11 mouse cellular contexts compared by ENCODE assay signal in the genomic region with DNA sequence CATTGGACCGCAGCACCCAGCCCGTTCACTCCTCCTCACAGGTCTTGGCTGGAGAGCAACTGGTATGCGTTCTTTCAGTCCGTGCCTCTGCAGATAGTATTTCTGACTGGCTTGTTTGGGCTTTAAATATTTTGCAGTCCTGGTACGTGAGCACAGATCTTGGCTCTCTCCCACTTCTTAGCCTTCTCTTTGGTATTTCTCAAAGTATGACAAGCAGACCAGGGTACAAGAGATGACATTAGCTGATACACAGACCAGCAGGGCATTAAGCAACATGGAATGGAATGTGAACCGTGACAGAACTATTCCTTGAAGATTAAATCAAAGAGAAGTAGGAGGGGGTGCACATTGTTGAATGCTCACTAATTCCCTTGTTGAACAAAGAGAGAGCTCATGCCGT. TPM values are rescaled to one million over a fixed set of nuclear protein-coding genes. Genes with fewer than 3 reads are reported as not detected.
DNase-seq lines count a peak whose midpoint lies in the region; ATAC-seq and TF ChIP-seq lines count a peak whose summit lies in the region.
"Had no signal": no experiment of that assay in that cellular context is flagged by ENCODE, and none has a peak within 500 bp of the region (broad histone marks: within the 10 kb centered on the region; RNA-seq: fewer than 3 reads in every experiment).

No protein-coding gene starts in this region.

- no peak overlapping the region; the same call in 1 of the 2 replicates for H3K27ac ChIP-seq in kidney, embryonic 16.5 days (ENCODE audit: low read length)
- no peak overlapping the region for H3K27ac ChIP-seq in midbrain, embryonic 13.5 days
- H3K27ac ChIP-seq in hindbrain, postnatal 0 days, result no peak overlapping the region
- H3K27ac ChIP-seq in liver, postnatal 0 days (ENCODE audit: low read depth), result no peak overlapping the region
- H3K27ac ChIP-seq: heart, embryonic 15.5 days; hindbrain, embryonic 15.5 days had no signal

- peaks cover 10% of the 10 kb centered on the region; the same call in 1 of the 2 replicates for H3K4me1 ChIP-seq in kidney, embryonic 16.5 days (ENCODE audit: insufficient read depth, low read length)
- H3K4me1 ChIP-seq in midbrain, embryonic 13.5 days (replicated peaks), result peaks cover 22% of the 10 kb centered on the region
- H3K4me1 ChIP-seq in hindbrain, postnatal 0 days (ENCODE audit: insufficient read depth, low read length), result no peaks in the 10 kb centered on the region
- H3K4me1 ChIP-seq in liver, postnatal 0 days (ENCODE audit: insufficient read depth), result no peaks in the 10 kb centered on the region
- H3K4me1 ChIP-seq: hindbrain, embryonic 15.5 days had no signal

- H3K36me3 ChIP-seq in kidney, embryonic 16.5 days (ENCODE audit: insufficient read depth, low read length), result no peaks in the 10 kb centered on the region
- H3K36me3 ChIP-seq in midbrain, embryonic 13.5 days, result no peaks in the 10 kb centered on the region
- no peaks in the 10 kb centered on the region for H3K36me3 ChIP-seq in hindbrain, postnatal 0 days (ENCODE audit: insufficient read depth, low read length)
- no peaks in the 10 kb centered on the region for H3K36me3 ChIP-seq in liver, postnatal 0 days (replicated peaks; ENCODE audit: insufficient read depth, low read length)
- H3K36me3 ChIP-seq: heart, embryonic 15.5 days; hindbrain, embryonic 15.5 days had no signal

- no peaks in the 10 kb centered on the region for H3K27me3 ChIP-seq in kidney, embryonic 16.5 days (ENCODE audit: insufficient read depth, low read length)
- H3K27me3 ChIP-seq in midbrain, embryonic 13.5 days, result no peaks in the 10 kb centered on the region
- H3K27me3 ChIP-seq in hindbrain, postnatal 0 days (ENCODE audit: insufficient read depth, low read length), result no peaks in the 10 kb centered on the region
- no peaks in the 10 kb centered on the region for H3K27me3 ChIP-seq in liver, postnatal 0 days (ENCODE audit: insufficient read depth, low read length)
- H3K27me3 ChIP-seq: heart, embryonic 15.5 days; hindbrain, embryonic 15.5 days had no signal

- no peaks in the 10 kb centered on the region for H3K9me3 ChIP-seq in kidney, embryonic 16.5 days (ENCODE audit: low read length)
- no peaks in the 10 kb centered on the region for H3K9me3 ChIP-seq in midbrain, embryonic 13.5 days
- no peaks in the 10 kb centered on the region for H3K9me3 ChIP-seq in hindbrain, postnatal 0 days (ENCODE audit: low read length)
- H3K9me3 ChIP-seq in liver, postnatal 0 days (ENCODE audit: low read length), result no peaks in the 10 kb centered on the region
- H3K9me3 ChIP-seq: heart, embryonic 15.5 days; hindbrain, embryonic 15.5 days had no signal

- no peak overlapping the region for H3K4me3 ChIP-seq in kidney, embryonic 16.5 days (ENCODE audit: low read length)
- no peak overlapping the region for H3K4me3 ChIP-seq in midbrain, embryonic 13.5 days (replicated peaks)
- H3K4me3 ChIP-seq in hindbrain, postnatal 0 days (ENCODE audit: low read length), result no peak overlapping the region
- H3K4me3 ChIP-seq in liver, postnatal 0 days (ENCODE audit: low read depth, low read length), result no peak overlapping the region
- H3K4me3 ChIP-seq: heart, embryonic 15.5 days; hindbrain, embryonic 15.5 days had no signal

- no peak overlapping the region for H3K9ac ChIP-seq in kidney, embryonic 16.5 days (replicated peaks; ENCODE audit: low read length)
- H3K9ac ChIP-seq in midbrain, embryonic 13.5 days (replicated peaks), result no peak overlapping the region
- H3K9ac ChIP-seq in hindbrain, postnatal 0 days (replicated peaks; ENCODE audit: low read length), result no peak overlapping the region
- no peak overlapping the region for H3K9ac ChIP-seq in liver, postnatal 0 days (replicated peaks)
- H3K9ac ChIP-seq: heart, embryonic 15.5 days; hindbrain, embryonic 15.5 days had no signal

- DNase-seq in kidney, adult 11 months, result peak; percentile 5
- no peak for DNase-seq in kidney, adult 18-20 months
- DNase-seq in embryo, embryonic 10.5 days (ENCODE audit: low spot score), result peak; percentile 60
- no peak for DNase-seq in hindbrain, postnatal 0 days (ENCODE audit: low spot score)
- DNase-seq in liver, postnatal 0 days, result no peak

- H3K4me2 ChIP-seq in kidney, embryonic 16.5 days (replicated peaks; ENCODE audit: low read depth, low read length), result no peak overlapping the region
- H3K4me2 ChIP-seq in midbrain, embryonic 13.5 days (replicated peaks), result no peak overlapping the region
- H3K4me2 ChIP-seq in hindbrain, postnatal 0 days (ENCODE audit: low read depth, low read length), result no peak overlapping the region
- H3K4me2 ChIP-seq in liver, postnatal 0 days (ENCODE audit: low read depth, low read length), result no peak overlapping the region
- H3K4me2 ChIP-seq: heart, embryonic 15.5 days; hindbrain, embryonic 15.5 days; liver, embryonic 11.5 days had no signal

- TF ChIP-seq CTCF in hindbrain, postnatal 0 days (IDR thresholded peaks at IDR 0.05; ENCODE audit: low read depth), result no peak
- no peak for TF ChIP-seq CTCF in liver, postnatal 0 days (IDR thresholded peaks at IDR 0.05; ENCODE audit: low read depth)

- 25% methylated on average over 7 of the region's 7 CpGs for WGBS in kidney, embryonic 16.5 days
- 20% methylated on average over 7 of the region's 7 CpGs for WGBS in midbrain, embryonic 13.5 days
- WGBS in hindbrain, postnatal 0 days, result 35% methylated on average over 7 of the region's 7 CpGs
- 74% methylated on average over 7 of the region's 7 CpGs for WGBS in liver, postnatal 0 days (ENCODE audit: insufficient replicate concordance)

- no peak for TF ChIP-seq EP300 in liver, postnatal 0 days (IDR thresholded peaks at IDR 0.05; ENCODE audit: low read depth)

- ATAC-seq in kidney, embryonic 16.5 days (ENCODE audit: low FRiP score, low TSS enrichment), result peak; percentile 78
- ATAC-seq in midbrain, embryonic 13.5 days, result 0 out of 2 replicates have a peak, but pooled peaks have one; percentile 37
- no peak for ATAC-seq in hindbrain, postnatal 0 days
- no peak for ATAC-seq in cerebellum, adult (ENCODE audit: insufficient number of reproducible peaks, low FRiP score, low TSS enrichment)
- ATAC-seq in liver, postnatal 0 days, result no peak

RNA-seq across cellular contexts. Expression of a gene that starts 43.6 kb away (rescaled TPM):
- polyA plus RNA-seq in kidney, embryonic 16.5 days (2015; fragmentation: Nextera tagmentation; extraction: Ambion mirVana), result 144 and 152 TPM in 2 replicates
- polyA plus RNA-seq in midbrain, embryonic 13.5 days (2015; fragmentation: Nextera tagmentation; extraction: Ambion mirVana), result 294 and 385 TPM in 2 replicates
- 686 and 698 TPM in 2 replicates for total RNA-seq in hindbrain, postnatal 0 days (2014; rRNA removed)
- polyA plus RNA-seq in hindbrain, postnatal 0 days (2015; fragmentation: Nextera tagmentation; extraction: Ambion mirVana), result 470 and 480 TPM in 2 replicates
- polyA plus RNA-seq in liver, postnatal 0 days (2015; fragmentation: Nextera tagmentation; extraction: Ambion mirVana), result 3,364 and 3,428 TPM in 2 replicates

Comparison
In these comparisons a context has a peak if more than half of its experiments do, and no peak if none do; other contexts are left out.
1. DNase-seq: peak in kidney, adult 11 months (single experiment) and embryo, embryonic 10.5 days (single experiment); none in kidney, adult 18-20 months (single experiment), hindbrain, postnatal 0 days (single experiment) and liver, postnatal 0 days (single experiment).
2. ATAC-seq: peak in kidney, embryonic 16.5 days (single experiment) and midbrain, embryonic 13.5 days (single experiment); none in hindbrain, postnatal 0 days (single experiment), cerebellum, adult (single experiment) and liver, postnatal 0 days (single experiment).